Comparison of ENCODE assay signal across 13 mouse cellular contexts in the genomic region with DNA sequence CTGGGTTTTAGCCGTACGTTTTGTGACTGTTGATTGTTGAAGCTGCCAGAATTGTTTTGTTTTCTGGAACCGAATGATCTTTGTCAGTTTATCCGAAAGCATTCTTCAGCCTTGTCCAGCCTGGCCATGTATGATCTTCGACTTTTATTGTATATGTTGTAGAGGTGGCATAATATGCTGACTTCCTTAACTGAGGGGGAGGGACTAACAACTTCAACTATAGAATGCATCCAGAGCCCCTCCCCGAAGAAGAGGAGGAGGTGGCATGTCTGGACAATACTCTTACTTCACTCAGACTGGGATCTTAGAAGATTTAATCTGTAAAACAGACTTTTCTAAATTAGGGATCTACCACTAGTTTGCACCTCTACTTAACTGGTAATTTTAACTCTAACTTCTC.
DNase-seq lines count a peak whose midpoint lies in the region; ATAC-seq lines count a peak whose summit lies in the region.
"Had no signal": no experiment of that assay in that cellular context is flagged by ENCODE, and none has a peak within 500 bp of the region (broad histone marks: within the 10 kb centered on the region; RNA-seq: fewer than 3 reads in every experiment).

No protein-coding gene starts in this region.

- H3K9ac ChIP-seq in heart, embryonic 12.5 days: no peak overlapping the region
- no peak overlapping the region for H3K9ac ChIP-seq in lung, embryonic 15.5 days
- no peak overlapping the region for H3K9ac ChIP-seq in intestine, embryonic 15.5 days
- peak overlapping the region; percentile 48 for H3K9ac ChIP-seq in stomach, embryonic 16.5 days (ENCODE audit: low read length)
- H3K9ac ChIP-seq in forebrain, embryonic 11.5 days (ENCODE audit: low read length): no peak overlapping the region
- H3K9ac ChIP-seq: forebrain, postnatal 0 days; liver, embryonic 14.5 days had no signal

- intact Hi-C loops in heart, postnatal 10 days (cut with DNase I): no loop called here

- H3K4me1 ChIP-seq in heart, embryonic 12.5 days (replicated peaks): 0 out of 2 replicates have a peak, but pooled peaks cover 4% of the 10 kb centered on the region
- H3K4me1 ChIP-seq in lung, embryonic 15.5 days: peaks cover 20% of the 10 kb centered on the region
- 0 out of 2 replicates have a peak, but pooled peaks cover 3% of the 10 kb centered on the region for H3K4me1 ChIP-seq in intestine, embryonic 15.5 days (replicated peaks)
- H3K4me1 ChIP-seq in stomach, embryonic 16.5 days (ENCODE audit: control insufficient read depth, insufficient read depth, low read length): peaks cover 12% of the 10 kb centered on the region; the same call in 1 of the 2 replicates
- no peaks in the 10 kb centered on the region for H3K4me1 ChIP-seq in forebrain, embryonic 11.5 days (replicated peaks; ENCODE audit: control insufficient read depth, insufficient read depth, low read length)
- H3K4me1 ChIP-seq: midbrain, embryonic 10.5 days had no signal

- peak overlapping the region; percentile 19; the same call in 1 of the 2 replicates for H3K4me3 ChIP-seq in heart, embryonic 12.5 days
- peak overlapping the region; percentile 29 for H3K4me3 ChIP-seq in lung, embryonic 15.5 days
- peak overlapping the region; percentile 23 for H3K4me3 ChIP-seq in intestine, embryonic 15.5 days (replicated peaks)
- peak overlapping the region; percentile 45 for H3K4me3 ChIP-seq in stomach, embryonic 16.5 days (replicated peaks; ENCODE audit: low read length)
- no peak overlapping the region for H3K4me3 ChIP-seq in forebrain, embryonic 11.5 days (ENCODE audit: low read depth, low read length)
- H3K4me3 ChIP-seq: midbrain, embryonic 10.5 days had no signal

- H3K27me3 ChIP-seq in heart, embryonic 12.5 days (replicated peaks): no peaks in the 10 kb centered on the region
- H3K27me3 ChIP-seq in lung, embryonic 15.5 days: no peaks in the 10 kb centered on the region
- H3K27me3 ChIP-seq in intestine, embryonic 15.5 days (replicated peaks): no peaks in the 10 kb centered on the region
- no peaks in the 10 kb centered on the region for H3K27me3 ChIP-seq in stomach, embryonic 16.5 days (ENCODE audit: control insufficient read depth, insufficient read depth, low read length)
- H3K27me3 ChIP-seq in forebrain, embryonic 11.5 days (ENCODE audit: control insufficient read depth, insufficient read depth, low read length): no peaks in the 10 kb centered on the region

- DNase-seq in heart, postnatal 10 days: no peak
- no peak for DNase-seq in lung, adult 18-20 months
- no peak for DNase-seq in forebrain, embryonic 11.5 days (ENCODE audit: low spot score)
- DNase-seq: cerebellum, postnatal 14 days; forebrain, postnatal 0 days; kidney, adult 8-10 months; layer of hippocampus, postnatal 36 days had no signal

- 54% methylated on average over 6 of the region's 6 CpGs for whole genome bisulfite sequencing in heart, embryonic 12.5 days
- 33% methylated on average over 6 of the region's 6 CpGs for WGBS in lung, embryonic 15.5 days
- WGBS in intestine, embryonic 15.5 days: 34% methylated on average over 6 of the region's 6 CpGs
- 30% methylated on average over 6 of the region's 6 CpGs for WGBS in stomach, embryonic 16.5 days
- WGBS in forebrain, embryonic 11.5 days: 88% methylated on average over 6 of the region's 6 CpGs

- no peak overlapping the region for H3K27ac ChIP-seq in heart, embryonic 12.5 days (ENCODE audit: poor library complexity, severe bottlenecking)
- peak overlapping the region; percentile 73 for H3K27ac ChIP-seq in lung, embryonic 15.5 days
- peak overlapping the region; percentile 70 for H3K27ac ChIP-seq in intestine, embryonic 15.5 days
- peak overlapping the region; percentile 77 for H3K27ac ChIP-seq in stomach, embryonic 16.5 days (ENCODE audit: low read length)
- no peak overlapping the region for H3K27ac ChIP-seq in forebrain, embryonic 11.5 days (ENCODE audit: low read depth, low read length)
- H3K27ac ChIP-seq: liver, embryonic 14.5 days; midbrain, embryonic 10.5 days had no signal

- no peak for ATAC-seq in heart, embryonic 12.5 days (ENCODE audit: insufficient number of reproducible peaks, low FRiP score)
- ATAC-seq in lung, embryonic 15.5 days (ENCODE audit: borderline replicate concordance, extremely low read depth, low FRiP score, low TSS enrichment): peak; percentile 65; the same call in 1 of the 2 replicates
- ATAC-seq in intestine, embryonic 15.5 days: no peak
- peak; percentile 45; the same call in 1 of the 2 replicates for ATAC-seq in stomach, embryonic 16.5 days (ENCODE audit: insufficient read depth, low FRiP score)
- no peak for ATAC-seq in forebrain, embryonic 11.5 days (replicated peaks; ENCODE audit: low FRiP score)
- ATAC-seq: forebrain, postnatal 0 days had no signal

- H3K4me2 ChIP-seq in heart, embryonic 12.5 days: 0 out of 2 replicates have a peak overlapping the region, but pooled peaks have one; percentile 32
- H3K4me2 ChIP-seq in lung, embryonic 15.5 days: peak overlapping the region; percentile 43
- peak overlapping the region; percentile 43 for H3K4me2 ChIP-seq in intestine, embryonic 15.5 days (replicated peaks)
- peak overlapping the region; percentile 38 for H3K4me2 ChIP-seq in stomach, embryonic 16.5 days (ENCODE audit: low read depth, low read length)
- H3K4me2 ChIP-seq in forebrain, embryonic 11.5 days (ENCODE audit: low read depth, low read length, severe bottlenecking): no peak overlapping the region

- no peaks in the 10 kb centered on the region for H3K9me3 ChIP-seq in heart, embryonic 12.5 days (replicated peaks)
- H3K9me3 ChIP-seq in lung, embryonic 15.5 days: no peaks in the 10 kb centered on the region
- no peaks in the 10 kb centered on the region for H3K9me3 ChIP-seq in intestine, embryonic 15.5 days
- H3K9me3 ChIP-seq in stomach, embryonic 16.5 days (replicated peaks; ENCODE audit: control insufficient read depth, low read length): no peaks in the 10 kb centered on the region
- H3K9me3 ChIP-seq in forebrain, embryonic 11.5 days (ENCODE audit: control insufficient read depth, low read length): no peaks in the 10 kb centered on the region
- H3K9me3 ChIP-seq: midbrain, embryonic 10.5 days had no signal

- H3K36me3 ChIP-seq in heart, embryonic 12.5 days: no peaks in the 10 kb centered on the region
- H3K36me3 ChIP-seq in lung, embryonic 15.5 days: no peaks in the 10 kb centered on the region
- no peaks in the 10 kb centered on the region for H3K36me3 ChIP-seq in intestine, embryonic 15.5 days
- no peaks in the 10 kb centered on the region for H3K36me3 ChIP-seq in stomach, embryonic 16.5 days (ENCODE audit: control insufficient read depth, insufficient read depth, low read length)
- no peaks in the 10 kb centered on the region for H3K36me3 ChIP-seq in forebrain, embryonic 11.5 days (ENCODE audit: control insufficient read depth, insufficient read depth, low read length)
- H3K36me3 ChIP-seq: midbrain, embryonic 10.5 days had no signal

Comparison
In these comparisons a context has a peak if more than half of its experiments do, and no peak if none do; other contexts are left out.
1. ATAC-seq: peak in lung, embryonic 15.5 days (single experiment) and stomach, embryonic 16.5 days (single experiment); none in heart, embryonic 12.5 days (single experiment), intestine, embryonic 15.5 days (single experiment) and forebrain, embryonic 11.5 days (single experiment).
2. H3K27ac ChIP-seq: peak in lung, embryonic 15.5 days (single experiment), intestine, embryonic 15.5 days (single experiment) and stomach, embryonic 16.5 days (single experiment); none in heart, embryonic 12.5 days (single experiment) and forebrain, embryonic 11.5 days (single experiment).